Mouse (Mus musculus): ENCODE data around the gene Kcnj5.
A peak's percentile ranks its signal among the peaks of the same experiment; 100 is the strongest.

The Kcnj5 gene

DNA sequence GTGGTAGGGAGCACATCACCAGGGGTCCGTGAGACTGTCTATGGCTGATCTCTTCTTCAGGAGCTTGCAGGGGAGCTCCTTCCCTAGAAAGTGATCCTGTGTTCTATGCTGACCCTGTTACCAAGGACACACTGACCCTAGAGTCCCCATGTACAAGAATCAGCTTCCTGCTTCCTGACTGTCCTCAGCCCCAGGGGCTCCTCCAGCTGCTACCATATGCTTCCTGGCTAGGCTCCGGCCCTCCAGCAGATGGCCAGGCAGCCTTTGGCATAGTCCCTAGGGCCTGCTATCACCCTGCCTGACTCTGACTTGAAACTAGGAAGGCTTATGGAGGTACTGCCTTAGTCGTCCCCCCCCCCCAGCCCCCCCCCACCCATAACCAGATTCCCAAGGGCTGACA, 24.0 kb downstream of the Kcnj5 start:
- DNase-seq (ENCODE audit: low spot score): no peak

- DNase-seq (ENCODE audit: low spot score): no peak
These were observed 28.2 kb downstream of the Kcnj5 start for GRCm38 (mm10) chr9:32315999-32316398.

GRCm38 (mm10) chr9:32314071-32314470, 30.1 kb downstream of the Kcnj5 start:
- DNase-seq (ENCODE audit: low spot score): no peak

DNA sequence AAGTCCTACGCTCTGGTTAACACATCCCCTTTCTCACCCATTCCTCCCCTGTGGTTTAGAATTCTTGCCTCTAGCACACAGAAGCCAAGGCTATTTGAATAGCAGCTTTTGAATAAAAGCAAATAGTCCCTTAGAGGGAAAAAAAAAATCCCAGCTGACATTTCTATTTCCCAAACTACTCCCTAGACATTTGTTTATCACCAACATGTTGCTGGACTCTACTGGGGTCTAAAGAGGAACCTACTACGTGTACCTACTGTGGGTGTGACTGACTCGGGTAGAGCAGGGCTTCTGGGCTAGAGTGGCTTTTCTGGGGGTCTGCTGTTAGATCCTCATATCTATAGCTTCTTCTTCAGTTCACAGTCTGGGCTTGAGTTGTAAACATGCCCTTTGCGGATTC, 31.9 kb downstream of the Kcnj5 start:
- no peak for DNase-seq (ENCODE audit: low spot score)

DNA sequence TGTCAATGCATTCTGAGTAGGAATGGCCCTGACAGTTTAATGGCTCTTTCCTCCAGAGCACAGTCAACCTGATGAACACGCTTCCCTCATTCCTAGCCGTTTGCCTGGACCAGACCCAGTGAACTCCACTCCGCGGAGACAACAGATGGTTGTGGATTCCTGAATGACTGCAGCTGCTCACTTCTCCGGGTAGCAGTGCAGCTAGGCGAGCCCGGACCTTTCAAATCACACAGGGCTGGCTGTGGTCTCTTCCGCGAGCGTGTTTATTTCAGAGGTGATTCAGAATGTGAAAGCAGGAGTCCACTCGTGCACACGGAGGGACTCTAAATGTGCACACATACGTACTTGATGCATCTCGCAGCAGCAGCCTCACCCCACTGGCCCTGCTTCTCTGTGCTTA, 32.4 kb downstream of the Kcnj5 start:
- no peak for DNase-seq (ENCODE audit: low spot score)

- DNase-seq (ENCODE audit: low spot score): no peak
These were observed 41.5 kb downstream of the Kcnj5 start for GRCm38 (mm10) chr9:32302501-32303150.

GRCm38 (mm10) chr9:32295061-32295800, 48.9 kb downstream of the Kcnj5 start:
- DNase-seq (ENCODE audit: low spot score): no peak

GRCm38 (mm10) chr9:32292686-32293085, 51.5 kb downstream of the Kcnj5 start:
- no peak for DNase-seq (ENCODE audit: low spot score)

- DNase-seq (ENCODE audit: low spot score): no peak
These were observed 52.5 kb downstream of the Kcnj5 start for GRCm38 (mm10) chr9:32291618-32292017.

DNA sequence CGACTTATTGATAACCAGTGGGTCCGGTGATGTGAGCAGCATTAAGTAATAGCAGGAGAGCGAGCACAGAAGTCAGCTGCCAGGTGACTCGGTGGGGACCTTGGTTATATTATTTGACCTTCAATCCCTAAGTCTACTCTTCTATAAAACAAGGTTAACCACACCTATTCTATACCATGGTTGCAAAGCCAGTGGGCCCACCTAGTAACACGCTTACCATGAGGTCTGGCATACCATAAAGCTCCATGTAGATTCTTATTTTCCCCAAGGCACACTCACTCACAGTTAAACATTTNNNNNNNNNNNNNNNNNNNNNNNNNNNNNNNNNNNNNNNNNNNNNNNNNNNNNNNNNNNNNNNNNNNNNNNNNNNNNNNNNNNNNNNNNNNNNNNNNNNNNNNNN, 60.6 kb downstream of the Kcnj5 start:
- DNase-seq (ENCODE audit: low spot score): no peak

- DNase-seq (ENCODE audit: low spot score): no peak
These were observed 63.7 kb downstream of the Kcnj5 start for GRCm38 (mm10) chr9:32280456-32280855.

- no peak for DNase-seq (ENCODE audit: low spot score)
These were observed 64.4 kb downstream of the Kcnj5 start for GRCm38 (mm10) chr9:32279789-32280188.

DNA sequence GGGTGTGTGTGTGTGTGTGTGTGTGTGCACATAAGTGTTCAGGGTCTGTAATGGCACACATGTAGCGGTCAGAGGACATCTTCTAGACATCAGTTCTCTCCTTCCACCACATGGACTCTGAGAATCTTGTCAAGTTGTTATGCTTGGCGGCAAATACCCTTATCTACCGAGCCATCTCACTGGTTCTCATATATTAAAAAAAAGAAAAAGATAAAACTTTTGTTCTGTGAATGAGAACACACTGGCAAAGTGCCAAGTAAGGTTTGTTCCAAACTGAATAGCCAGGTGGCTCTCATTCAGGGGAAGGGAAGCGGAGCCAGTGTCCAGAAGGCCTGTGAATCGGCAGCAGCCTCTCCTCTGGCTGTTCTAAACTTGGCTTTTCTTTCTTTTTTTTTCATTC, 66.1 kb downstream of the Kcnj5 start:
- DNase-seq (ENCODE audit: low spot score): no peak

DNA sequence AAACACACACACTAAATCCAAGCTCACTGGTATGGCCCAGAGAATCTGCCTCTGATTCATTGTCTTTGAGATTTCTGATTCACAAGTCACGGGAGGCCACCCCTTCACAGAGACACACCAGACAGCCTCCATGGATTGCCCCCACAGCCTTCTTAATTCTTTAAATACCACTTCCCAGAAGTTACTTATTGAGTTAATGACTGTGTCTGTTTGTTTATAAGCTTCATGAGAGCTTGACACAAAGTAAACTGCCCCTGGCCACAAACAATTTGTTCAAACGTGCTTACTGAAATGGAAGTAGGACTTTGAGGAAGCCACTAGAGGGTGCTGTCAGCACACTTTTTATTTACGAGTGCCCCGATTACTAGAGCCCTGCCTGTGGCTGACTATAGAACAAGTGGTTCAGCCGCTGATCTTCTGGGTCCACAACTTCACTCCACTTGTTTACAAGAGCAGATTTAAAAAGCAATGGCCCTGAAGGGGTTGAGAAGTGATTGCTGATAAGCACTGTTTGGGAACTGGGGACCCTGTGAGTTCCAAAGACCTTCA, 72.2 kb downstream of the Kcnj5 start:
- peak; percentile 47 for DNase-seq (ENCODE audit: low spot score)

All from left cerebral cortex, adult 11 months (tissue).